Mouse (Mus musculus) midbrain, embryonic 12.5 days (tissue): Measurements from ENCODE around the gene St3gal5. TPM values are rescaled to one million over a fixed set of nuclear protein-coding genes. Genes with fewer than 3 reads are reported as not detected.

Experiments used
- ATAC-seq: fragments of 200-750 bp; cut with Nextera tagmentation; 2 replicates; pipeline ENCODE4 v1.8.0; 2017; ENCODE audit warnings: low read depth, moderate TSS enrichment, moderate library complexity; ENCODE audit not compliant: low FRiP score
- H3K27ac ChIP-seq: fragments of 300-500 bp; sonication (generic); replicated peaks from 2 replicates; pipeline ENCODE4 v1.5.1; 2016; ENCODE audit warnings: mild to moderate bottlenecking
- H3K27me3 ChIP-seq: fragments of 300-500 bp; sonication (generic); 2 replicates; pipeline ENCODE4 v1.6.1; 2016; ENCODE audit warnings: mild to moderate bottlenecking
- H3K36me3 ChIP-seq: fragments of 300-500 bp; sonication (generic); 2 replicates; pipeline ENCODE4 v1.6.1; 2016
- H3K4me1 ChIP-seq: fragments of 300-500 bp; sonication (generic); 2 replicates; pipeline ENCODE4 v1.6.1; 2016
- H3K4me2 ChIP-seq: fragments of 300-500 bp; sonication (generic); replicated peaks from 2 replicates; pipeline ENCODE4 v1.6.1; 2016; ENCODE audit warnings: mild to moderate bottlenecking, moderate library complexity
- H3K4me3 ChIP-seq: fragments of 300-500 bp; sonication (generic); 2 replicates; pipeline ENCODE4 v1.5.1; 2016; ENCODE audit warnings: mild to moderate bottlenecking
- H3K9ac ChIP-seq: fragments of 300-500 bp; sonication (generic); replicated peaks from 2 replicates; pipeline ENCODE4 v1.6.1; 2016; ENCODE audit warnings: mild to moderate bottlenecking, moderate library complexity
- H3K9me3 ChIP-seq: fragments of 300-500 bp; sonication (generic); 2 replicates; pipeline ENCODE4 v1.6.1; 2016; ENCODE audit warnings: mild to moderate bottlenecking
- WGBS: fragments of 180-500 bp; shearing (Covaris S2); methylation state at CpG from one replicate; pipeline ENCODE4 v1.1.7; 2016; 5-methylcytosine and 5-hydroxymethylcytosine counted together
- polyA plus RNA-seq: library from polyadenylated mRNA; unstranded; fragments of >200 nt; fragmentation: Nextera tagmentation; extraction: Ambion mirVana; gene quantifications from 2 replicates; pipeline ENCODE4 v1.2.1, GENCODE M21; 2016

The St3gal5 gene
- polyA plus RNA-seq, 1 experiment from 2014 or later: 41.5 TPM

GRCm38 (mm10) chr6:72176004-72176403, 78.6 kb downstream of the St3gal5 start:
- H3K27me3 ChIP-seq: no peaks in the 10 kb centered on the region
- peaks cover 6% of the 10 kb centered on the region; the same call in 1 of the 2 replicates for H3K4me1 ChIP-seq
- H3K4me2 ChIP-seq: no peak overlapping the region
- H3K27ac ChIP-seq: no peak overlapping the region
- ATAC-seq: no peak
- no peak overlapping the region for H3K4me3 ChIP-seq
- H3K36me3 ChIP-seq: no peaks in the 10 kb centered on the region
- H3K9ac ChIP-seq: no peak overlapping the region
- no peaks in the 10 kb centered on the region for H3K9me3 ChIP-seq
- WGBS: 67% methylated on average over 5 of the region's 5 CpGs

DNA sequence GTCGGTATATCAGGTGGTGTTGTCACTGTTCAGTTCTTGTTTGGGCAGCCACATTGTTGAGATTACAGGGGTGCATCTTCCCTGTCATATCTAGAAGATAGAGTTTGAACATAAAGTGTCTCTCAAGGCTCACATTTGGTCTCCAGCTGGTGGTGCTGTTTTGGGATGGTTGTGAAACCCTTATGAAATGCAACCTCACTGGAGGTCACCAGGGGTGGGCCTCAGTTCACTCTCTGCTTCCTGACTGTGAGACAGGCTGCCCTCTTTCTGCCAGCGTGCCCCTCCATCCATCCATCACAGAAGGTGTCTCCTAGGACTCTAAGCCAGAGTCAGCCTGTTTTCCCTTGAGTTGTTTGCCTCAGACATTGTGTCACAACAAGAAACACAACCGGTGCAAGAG, 80.0 kb downstream of the St3gal5 start:
- H3K9ac ChIP-seq: no peak overlapping the region
- H3K9me3 ChIP-seq: no peaks in the 10 kb centered on the region
- H3K27me3 ChIP-seq: no peaks in the 10 kb centered on the region
- no peak for ATAC-seq
- no peak overlapping the region for H3K4me3 ChIP-seq
- H3K36me3 ChIP-seq: no peaks in the 10 kb centered on the region
- no peak overlapping the region for H3K4me2 ChIP-seq
- 69% methylated on average over 3 of the region's 3 CpGs for WGBS
- H3K4me1 ChIP-seq: peaks cover 6% of the 10 kb centered on the region; the same call in 1 of the 2 replicates
- H3K27ac ChIP-seq: no peak overlapping the region

DNA sequence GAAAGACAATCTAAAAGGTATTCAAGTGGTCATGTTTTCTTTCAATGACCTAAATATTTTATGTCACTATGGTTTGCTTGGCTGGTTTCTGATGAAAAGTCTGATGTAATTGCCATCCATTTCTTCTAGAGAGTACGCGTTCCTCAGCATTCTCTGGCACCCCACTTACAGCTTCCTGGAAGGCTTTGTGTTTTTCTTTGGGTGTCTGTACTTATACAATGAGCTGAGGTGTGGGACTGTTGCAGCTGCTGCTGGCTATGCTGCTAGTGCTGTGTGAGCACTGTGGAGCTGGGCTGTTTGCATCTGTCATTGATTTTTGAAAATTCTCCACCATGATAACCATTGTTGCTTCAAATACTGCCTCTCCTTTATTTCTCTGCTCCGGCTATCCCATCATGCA, 81.6 kb downstream of the St3gal5 start:
- Histone ChIP-seq H3K4me3 (no peak overlapping the region), H3K36me3 (no peaks in the 10 kb centered on the region), H3K9ac (no peak overlapping the region), H3K9me3 (no peaks in the 10 kb centered on the region), H3K27me3 (no peaks in the 10 kb centered on the region), H3K4me1 (peaks cover 6% of the 10 kb centered on the region; the same call in 1 of the 2 replicates), H3K27ac (no peak overlapping the region), H3K4me2 (no peak overlapping the region)
- 92% methylated on average over 3 of the region's 3 CpGs for WGBS
- ATAC-seq: no peak

- Histone ChIP-seq H3K9ac (no peak overlapping the region), H3K4me3 (no peak overlapping the region), H3K27ac (no peak overlapping the region), H3K4me1 (peaks cover 6% of the 10 kb centered on the region; the same call in 1 of the 2 replicates), H3K9me3 (no peaks in the 10 kb centered on the region), H3K27me3 (peaks cover 4% of the 10 kb centered on the region), H3K36me3 (no peaks in the 10 kb centered on the region), H3K4me2 (no peak overlapping the region)
- no peak for ATAC-seq
- 83% methylated on average over 12 of the region's 12 CpGs for WGBS
These were observed 82.4 kb downstream of the St3gal5 start for GRCm38 (mm10) chr6:72179562-72180502.

- H3K4me1 ChIP-seq: peaks cover 10% of the 10 kb centered on the region
- no peak overlapping the region for H3K27ac ChIP-seq
- H3K4me2 ChIP-seq: no peak overlapping the region
- no peak overlapping the region for H3K9ac ChIP-seq
- peaks cover 37% of the 10 kb centered on the region for H3K27me3 ChIP-seq
- 84% methylated on average over 5 of the region's 5 CpGs for WGBS
- ATAC-seq: no peak
- H3K4me3 ChIP-seq: no peak overlapping the region
- H3K9me3 ChIP-seq: no peaks in the 10 kb centered on the region
- no peaks in the 10 kb centered on the region for H3K36me3 ChIP-seq
These were observed 87.2 kb downstream of the St3gal5 start for GRCm38 (mm10) chr6:72184576-72184975.

DNA sequence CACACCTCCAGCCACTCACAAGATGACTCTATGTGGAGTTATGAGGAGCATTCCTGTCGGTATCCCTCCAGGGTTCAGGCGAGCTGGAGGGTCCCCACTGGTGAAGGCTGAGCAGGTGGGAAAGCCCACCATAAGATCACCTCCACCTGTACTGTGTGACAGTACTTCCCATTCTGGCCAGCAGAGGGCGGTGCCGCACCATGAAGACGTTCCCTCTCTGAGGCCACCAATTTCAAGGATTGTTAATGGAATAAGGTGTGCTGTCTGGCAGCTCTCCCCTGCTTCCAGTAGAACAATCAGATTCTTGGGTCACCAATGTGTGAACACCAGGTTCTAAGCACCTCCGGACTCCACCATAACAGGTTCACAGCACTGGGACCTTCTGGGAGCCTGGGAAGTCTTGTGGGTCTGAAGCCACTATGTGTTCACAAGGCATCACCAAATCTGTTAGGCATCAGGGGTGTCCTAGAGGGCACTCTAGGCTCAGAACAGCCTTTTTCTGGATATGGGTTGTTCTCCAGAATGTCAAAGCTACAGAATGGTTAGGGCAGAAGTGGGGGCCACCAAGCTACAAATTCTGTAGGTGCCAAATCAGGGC, 88.6 kb downstream of the St3gal5 start:
- Histone ChIP-seq H3K4me3 (no peak overlapping the region), H3K9me3 (no peaks in the 10 kb centered on the region), H3K27me3 (peaks cover 51% of the 10 kb centered on the region), H3K36me3 (no peaks in the 10 kb centered on the region), H3K9ac (no peak overlapping the region), H3K4me1 (peaks cover 10% of the 10 kb centered on the region), H3K27ac (no peak overlapping the region), H3K4me2 (no peak overlapping the region)
- whole genome bisulfite sequencing: 5% methylated on average over 6 of the region's 6 CpGs
- peak; percentile 45 for ATAC-seq

DNA sequence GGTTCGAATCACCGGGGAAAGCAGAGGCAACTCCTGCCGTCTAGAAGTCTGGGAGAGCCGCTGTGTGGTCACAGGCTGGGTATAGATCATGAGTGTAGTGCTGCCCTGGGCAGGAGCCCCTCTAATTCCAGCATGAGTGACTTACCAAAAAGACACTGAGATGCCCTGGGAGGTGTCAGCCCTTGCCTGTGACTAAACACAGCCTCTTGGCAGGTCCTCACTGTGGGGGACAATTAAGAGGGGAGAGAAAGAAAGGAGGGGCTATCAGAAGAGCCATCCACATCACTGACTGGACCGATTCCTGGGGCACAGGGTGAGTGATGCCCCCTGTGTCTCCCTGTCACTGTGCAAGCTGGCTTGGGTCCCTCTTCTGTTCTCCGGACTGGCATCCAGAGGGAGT, 89.4 kb downstream of the St3gal5 start:
- whole genome bisulfite sequencing: 80% methylated on average over 6 of the region's 6 CpGs
- Histone ChIP-seq H3K36me3 (no peaks in the 10 kb centered on the region), H3K27me3 (peaks cover 59% of the 10 kb centered on the region), H3K27ac (no peak overlapping the region), H3K9ac (no peak overlapping the region), H3K4me3 (no peak overlapping the region), H3K4me1 (peaks cover 10% of the 10 kb centered on the region), H3K4me2 (no peak overlapping the region), H3K9me3 (no peaks in the 10 kb centered on the region)
- no peak for ATAC-seq

GRCm38 (mm10) chr6:72189061-72189863, 91.9 kb downstream of the St3gal5 start:
- H3K9me3 ChIP-seq: no peaks in the 10 kb centered on the region
- H3K4me2 ChIP-seq: peak overlapping the region; percentile 61
- no peak overlapping the region for H3K27ac ChIP-seq
- peak overlapping the region; percentile 29 for H3K4me3 ChIP-seq
- ATAC-seq: peak; percentile 44; the same call in 1 of the 2 replicates
- H3K27me3 ChIP-seq: peaks cover 62% of the 10 kb centered on the region
- peak overlapping the region; percentile 47 for H3K9ac ChIP-seq
- WGBS: 3% methylated on average over 29 of the region's 29 CpGs
- H3K36me3 ChIP-seq: no peaks in the 10 kb centered on the region
- peaks cover 10% of the 10 kb centered on the region for H3K4me1 ChIP-seq

GRCm38 (mm10) chr6:72190120-72190519, 92.7 kb downstream of the St3gal5 start:
- Histone ChIP-seq H3K4me3 (no peak overlapping the region), H3K9ac (no peak overlapping the region), H3K4me1 (peaks cover 10% of the 10 kb centered on the region), H3K27me3 (peaks cover 56% of the 10 kb centered on the region), H3K4me2 (no peak overlapping the region), H3K36me3 (no peaks in the 10 kb centered on the region), H3K9me3 (no peaks in the 10 kb centered on the region), H3K27ac (no peak overlapping the region)
- ATAC-seq: no peak
- WGBS: 45% methylated on average over 6 of the region's 6 CpGs

DNA sequence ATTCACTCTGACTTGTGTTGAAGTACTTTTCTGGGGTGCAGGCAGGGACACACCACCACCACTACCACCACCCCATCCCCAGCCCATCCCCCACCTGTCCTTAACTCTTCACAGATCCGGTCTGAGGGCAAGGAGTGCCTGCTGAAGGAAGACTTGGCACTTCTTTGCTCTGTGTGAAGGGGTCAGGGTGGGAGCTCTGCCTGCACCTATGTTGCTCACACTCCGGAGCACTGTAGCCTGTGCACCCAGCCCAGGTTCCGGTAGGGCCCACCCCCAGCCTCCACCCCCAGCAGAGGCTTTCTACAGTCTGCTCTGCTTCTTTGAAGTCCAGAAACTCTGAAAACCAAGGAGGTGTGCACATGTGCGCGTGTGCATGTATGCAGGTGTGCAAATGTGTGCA, 93.2 kb downstream of the St3gal5 start:
- Histone ChIP-seq H3K27ac (no peak overlapping the region), H3K9ac (no peak overlapping the region), H3K4me1 (peaks cover 10% of the 10 kb centered on the region), H3K27me3 (peaks cover 56% of the 10 kb centered on the region), H3K4me2 (no peak overlapping the region), H3K36me3 (no peaks in the 10 kb centered on the region), H3K4me3 (no peak overlapping the region), H3K9me3 (no peaks in the 10 kb centered on the region)
- 74% methylated on average over 5 of the region's 5 CpGs for WGBS
- ATAC-seq: no peak

- ATAC-seq: no peak
- no peaks in the 10 kb centered on the region for H3K9me3 ChIP-seq
- H3K4me3 ChIP-seq: no peak overlapping the region
- no peaks in the 10 kb centered on the region for H3K36me3 ChIP-seq
- no peak overlapping the region for H3K27ac ChIP-seq
- 82% methylated on average over 3 of the region's 3 CpGs for WGBS
- peaks cover 13% of the 10 kb centered on the region for H3K4me1 ChIP-seq
- peaks cover 11% of the 10 kb centered on the region for H3K27me3 ChIP-seq
- H3K9ac ChIP-seq: no peak overlapping the region
- no peak overlapping the region for H3K4me2 ChIP-seq
These were observed 99.3 kb downstream of the St3gal5 start for GRCm38 (mm10) chr6:72196660-72197059.

- Histone ChIP-seq H3K27me3 (peaks cover 11% of the 10 kb centered on the region), H3K4me1 (peaks cover 14% of the 10 kb centered on the region), H3K9me3 (no peaks in the 10 kb centered on the region), H3K27ac (no peak overlapping the region), H3K4me3 (no peak overlapping the region), H3K36me3 (no peaks in the 10 kb centered on the region), H3K4me2 (no peak overlapping the region), H3K9ac (no peak overlapping the region)
- no peak for ATAC-seq
These were observed 100.1 kb downstream of the St3gal5 start for GRCm38 (mm10) chr6:72197515-72197914.
